Mouse (Mus musculus) embryonic fibroblast, embryonic 13.5 days (primary cell): Measurements from ENCODE around the gene Mok.

Experiments
- CTCF ChIP-seq: IDR thresholded peaks from 2 replicates; pipeline ENCODE4 v1.5.1; 2011; ENCODE audit warnings: mild to moderate bottlenecking, control low read depth, low read length, moderate library complexity, borderline replicate concordance; ENCODE audit not compliant: insufficient read depth
- POLR2A ChIP-seq: IDR thresholded peaks from 2 replicates; pipeline ENCODE4 v1.6.1; 2011; ENCODE audit warnings: low read depth, mild to moderate bottlenecking, control low read depth, low read length, moderate library complexity

DNA sequence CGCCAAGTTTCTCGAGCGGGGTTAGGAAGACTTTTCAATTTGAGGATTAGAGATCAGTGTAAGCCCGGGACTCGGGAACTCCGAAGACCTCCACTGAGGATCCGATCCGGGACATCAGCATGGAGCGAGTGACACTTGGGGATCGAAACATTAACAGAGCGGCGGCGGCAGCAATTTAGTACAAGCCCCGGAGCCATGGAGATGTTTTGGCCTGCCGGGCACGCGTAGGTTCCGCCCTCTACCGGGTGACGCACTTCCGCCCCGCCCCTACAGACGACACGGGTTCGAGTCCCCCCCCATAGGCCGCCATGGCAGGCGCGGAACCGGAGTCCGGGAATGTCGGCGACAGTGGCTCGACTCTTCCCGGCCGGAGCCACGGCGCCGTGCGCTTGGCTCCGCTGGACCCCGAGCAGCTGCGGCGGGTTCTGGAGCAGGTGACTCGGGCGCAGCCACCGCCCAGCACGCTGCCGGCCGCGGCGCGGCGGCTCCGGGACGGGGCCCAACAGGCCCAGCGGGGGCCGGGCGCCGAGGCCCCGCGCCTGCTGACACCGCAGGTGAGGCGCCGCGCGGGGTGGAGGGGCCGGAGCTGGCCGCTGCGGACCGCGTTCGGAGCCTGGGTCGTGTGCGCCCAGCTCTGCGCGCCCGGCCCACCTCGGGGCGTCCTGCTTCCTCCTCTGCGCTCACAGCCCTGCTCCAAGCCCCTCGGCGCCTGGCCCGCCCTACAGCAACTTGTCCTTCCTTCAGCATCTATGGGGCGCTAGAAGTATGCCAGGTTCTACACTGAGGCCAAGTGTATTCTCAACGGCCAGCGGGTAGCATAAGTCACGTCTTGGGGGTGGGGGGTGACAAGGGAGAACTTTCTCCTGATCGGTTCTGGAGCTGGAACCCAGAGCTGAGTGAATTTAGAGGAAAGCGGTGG is 9.5 kb upstream of the Mok start, which contains the start of gene Zfp839:
- no peak for TF ChIP-seq CTCF
- TF ChIP-seq POLR2A: peak; percentile 65
